ENCODE assay signal across 10 mouse cellular contexts in the genomic region with DNA sequence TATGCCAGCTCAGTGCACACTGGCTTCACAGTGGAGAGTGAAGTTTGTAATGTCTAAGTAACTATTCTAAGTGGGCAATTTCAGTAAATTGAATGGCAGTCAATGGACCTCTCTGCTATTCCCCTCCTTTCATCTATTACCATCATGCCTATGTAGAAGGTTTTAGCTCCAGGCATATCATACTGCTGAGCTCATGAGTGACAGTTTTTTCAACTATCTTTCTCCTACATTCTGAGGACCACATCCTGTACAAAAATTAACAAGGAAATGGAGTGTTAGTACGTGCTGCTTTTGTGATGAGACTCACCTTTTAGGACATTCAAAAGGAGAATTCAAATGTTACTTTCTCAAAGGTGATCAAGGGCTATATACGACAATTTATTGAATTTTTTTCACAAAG.
"Had no signal": no experiment of that assay in that cellular context is flagged by ENCODE, and none has a peak within 500 bp of the region (broad histone marks: within the 10 kb centered on the region; RNA-seq: fewer than 3 reads in every experiment).

No protein-coding gene starts in this region.

- ATAC-seq: midbrain, embryonic 16.5 days had no signal

- DNase-seq: lung, adult 18-20 months; lung, embryonic 14.5 days; lung, postnatal 10 days; lung, postnatal 4 days; midbrain, embryonic 14.5 days; right cerebral cortex, postnatal 14 days; thymus, adult 18-20 months; thymus, postnatal 14 days; thymus, postnatal 4 days had no signal
